Mouse (Mus musculus) hindbrain, embryonic 16.5 days (tissue): ENCODE results near the gene Larp1b. TPM values are rescaled to one million over a fixed set of nuclear protein-coding genes. Genes with fewer than 3 reads are reported as not detected.

ENCODE experiments used
- ATAC-seq: fragments of 200-750 bp; cut with Nextera tagmentation; 2 replicates; pipeline ENCODE4 v1.8.0; 2017; ENCODE audit warnings: moderate TSS enrichment, moderate library complexity
- H3K27ac ChIP-seq: fragments of 300-500 bp; sonication (generic); 2 replicates; pipeline ENCODE4 v1.5.1; 2014; ENCODE audit warnings: low read depth, mild to moderate bottlenecking, control low read depth, low read length, moderate library complexity
- H3K27me3 ChIP-seq: fragments of 300-500 bp; sonication (generic); replicated peaks from 2 replicates; pipeline ENCODE4 v1.6.1; 2014; ENCODE audit warnings: low read length; ENCODE audit not compliant: control insufficient read depth, insufficient read depth
- H3K36me3 ChIP-seq: fragments of 300-500 bp; sonication (generic); 2 replicates; pipeline ENCODE4 v1.6.1; 2014; ENCODE audit warnings: mild to moderate bottlenecking, low read length, moderate library complexity, mixed read lengths; ENCODE audit not compliant: control insufficient read depth, insufficient read depth
- H3K4me1 ChIP-seq: fragments of 300-500 bp; sonication (generic); 2 replicates; pipeline ENCODE4 v1.6.1; 2014; ENCODE audit warnings: low read depth, low read length; ENCODE audit not compliant: control insufficient read depth, insufficient read depth
- H3K4me2 ChIP-seq: fragments of 300-500 bp; sonication (generic); 2 replicates; pipeline ENCODE4 v1.6.1; 2014; ENCODE audit warnings: mild to moderate bottlenecking, low read length, control low read depth, moderate library complexity
- H3K4me3 ChIP-seq: fragments of 300-500 bp; sonication (generic); 2 replicates; pipeline ENCODE4 v1.5.1; 2014; ENCODE audit warnings: mild to moderate bottlenecking, low read length, control low read depth, moderate library complexity
- H3K9ac ChIP-seq: fragments of 300-500 bp; sonication (generic); 2 replicates; pipeline ENCODE4 v1.6.1; 2014; ENCODE audit warnings: low read depth, mild to moderate bottlenecking, control low read depth, low read length, moderate library complexity
- H3K9me3 ChIP-seq: fragments of 300-500 bp; sonication (generic); 2 replicates; pipeline ENCODE4 v1.6.1; 2014; ENCODE audit warnings: mild to moderate bottlenecking, low read length, moderate library complexity; ENCODE audit not compliant: control insufficient read depth
- polyA plus RNA-seq: library from polyadenylated mRNA; unstranded; fragments of >200 nt; fragmentation: Nextera tagmentation; extraction: Ambion mirVana; gene quantifications from 2 replicates; pipeline ENCODE4 v1.2.1, GENCODE M21; 2015

Larp1b gene
- polyA plus RNA-seq, 1 experiment from 2014 or later: 5.6 TPM

DNA sequence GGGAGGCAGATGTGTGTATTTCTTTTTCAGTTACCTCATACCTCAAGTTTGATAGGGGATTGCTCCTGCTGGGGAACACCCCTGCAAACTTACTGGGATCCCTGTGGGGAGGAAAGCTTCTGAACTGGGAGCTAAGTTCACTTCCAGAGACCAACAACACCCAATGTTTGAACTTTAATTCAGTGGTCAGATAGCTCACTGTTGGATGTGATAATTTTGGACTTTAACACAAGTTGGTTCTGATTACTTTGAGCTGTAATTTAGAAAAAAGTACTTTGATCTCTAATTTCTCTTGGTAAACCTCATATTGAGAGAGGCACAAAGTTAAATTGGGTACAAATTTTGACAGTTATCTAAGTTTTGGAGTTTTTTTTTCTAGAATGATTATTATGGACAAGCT is 137.4 kb downstream of the Larp1b start:
- Histone ChIP-seq H3K9ac (no peak overlapping the region), H3K27ac (no peak overlapping the region), H3K27me3 (no peaks in the 10 kb centered on the region), H3K4me3 (no peak overlapping the region), H3K36me3 (no peaks in the 10 kb centered on the region), H3K4me1 (no peaks in the 10 kb centered on the region; the same call in 1 of the 2 replicates), H3K9me3 (no peaks in the 10 kb centered on the region), H3K4me2 (no peak overlapping the region)
- no peak for ATAC-seq

Other genes starting within 250 kb of the Larp1b start
- 0.30 and 0.36 TPM in 2 replicates for gene Slc25a31, start 241.0 kb upstream of the Larp1b start, polyA plus RNA-seq
- 51.5 and 56.3 TPM in 2 replicates for gene Hspa4l, start 205.3 kb upstream of the Larp1b start, polyA plus RNA-seq
- 14.3 and 15.4 TPM in 2 replicates for gene Plk4, start 149.8 kb upstream of the Larp1b start, polyA plus RNA-seq
- gene Mfsd8, start 102.9 kb upstream of the Larp1b start, polyA plus RNA-seq: 10.7 and 11.1 TPM in 2 replicates
- 11.2 and 12.7 TPM in 2 replicates for gene Abhd18, start 102.9 kb upstream of the Larp1b start, polyA plus RNA-seq
- 0.20 and 0.27 TPM in 2 replicates for gene 1700034I23Rik, start 47.3 kb upstream of the Larp1b start, polyA plus RNA-seq
- 28.6 and 29.4 TPM in 2 replicates for gene Pgrmc2, start 133.2 kb downstream of the Larp1b start, polyA plus RNA-seq